Mouse (Mus musculus) brain, embryonic 14.5 days (tissue): ENCODE measurements around the gene Crp. TPM values are rescaled to one million over a fixed set of nuclear protein-coding genes. Genes with fewer than 3 reads are reported as not detected.

ENCODE experiments used
- DNase-seq: peaks from one replicate; pipeline ENCODE4 v3.0.0-alpha.2; 2011; ENCODE audit warnings: low read depth
- CTCF ChIP-seq: fragments of 200-500 bp; IDR thresholded peaks from 2 replicates; pipeline ENCODE4 v1.5.1; 2012; ENCODE audit warnings: inconsistent platforms, mild to moderate bottlenecking, moderate library complexity, borderline replicate concordance; ENCODE audit not compliant: insufficient read depth, insufficient read length; ENCODE audit errors: extremely low read depth
- POLR2A ChIP-seq: fragments of 200-500 bp; IDR thresholded peaks from 2 replicates; pipeline ENCODE4 v1.6.1; 2012; ENCODE audit warnings: mild to moderate bottlenecking, inconsistent platforms, borderline replicate concordance; ENCODE audit not compliant: poor library complexity, insufficient read depth, insufficient read length, severe bottlenecking; ENCODE audit errors: extremely low read depth
- polyA plus RNA-seq: library from polyadenylated mRNA; depleted of rRNA; stranded (reverse); fragments of >200 nt; gene quantifications from 2 replicates; pipeline ENCODE4 v1.2.3, GENCODE M21; 2012; rRNA removed

Gene Crp
- polyA plus RNA-seq, 1 experiment: 0.04 TPM

- DNase-seq: no peak
- TF ChIP-seq CTCF (no peak), POLR2A (no peak)
Measured at GRCm38 (mm10) chr1:172759525-172759924, 61.7 kb downstream of the Crp start.

DNA sequence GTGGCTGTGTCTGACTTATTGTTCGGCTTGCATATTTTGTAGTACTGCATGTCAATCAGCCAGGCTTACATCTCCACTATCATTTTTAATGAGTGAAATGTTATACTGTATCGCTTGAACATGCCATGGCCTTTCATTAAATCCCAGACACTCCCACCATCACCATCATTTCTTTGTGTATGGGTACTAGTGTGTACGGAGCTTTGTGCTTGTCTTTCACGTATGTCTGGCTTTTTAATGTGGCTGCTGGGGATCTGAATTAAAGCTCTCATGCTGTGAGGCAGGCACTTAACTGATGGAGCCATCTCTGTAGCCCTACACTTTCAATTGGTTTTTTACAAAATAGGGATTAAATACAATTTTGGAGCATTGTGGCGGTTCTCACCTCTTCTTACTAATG, 81.3 kb downstream of the Crp start:
- TF ChIP-seq CTCF (no peak), POLR2A (no peak)
- DNase-seq: peak; percentile 52

GRCm38 (mm10) chr1:172785322-172785721, 87.5 kb downstream of the Crp start:
- no peak for DNase-seq
- TF ChIP-seq CTCF (no peak), POLR2A (no peak)

DNA sequence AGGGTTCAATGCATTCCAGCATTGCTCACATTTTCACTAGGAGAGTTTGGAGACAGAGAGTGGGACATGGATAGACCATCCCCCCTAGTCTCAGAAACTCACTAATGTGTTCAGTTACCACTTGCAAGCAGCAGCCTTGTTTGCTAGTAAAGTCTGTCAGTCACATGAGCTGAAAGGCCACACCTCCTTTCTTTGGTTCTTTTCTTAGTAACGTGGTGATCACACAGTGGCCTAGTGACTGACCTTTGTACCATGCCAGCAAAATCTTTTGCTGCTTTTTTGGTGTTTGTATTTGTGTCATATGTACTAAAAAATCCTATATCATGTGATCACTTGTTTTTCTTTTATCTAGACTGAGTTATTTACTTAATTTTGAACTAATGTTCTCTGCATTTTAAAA, 88.0 kb downstream of the Crp start:
- TF ChIP-seq POLR2A: no peak
- no peak for TF ChIP-seq CTCF
- DNase-seq: no peak

- TF ChIP-seq CTCF (no peak), POLR2A (no peak)
- DNase-seq: no peak
Measured at GRCm38 (mm10) chr1:172828975-172829374, 131.1 kb downstream of the Crp start.

- peak; percentile 15 for DNase-seq
Measured at GRCm38 (mm10) chr1:172847044-172847761, 149.3 kb downstream of the Crp start.

DNA sequence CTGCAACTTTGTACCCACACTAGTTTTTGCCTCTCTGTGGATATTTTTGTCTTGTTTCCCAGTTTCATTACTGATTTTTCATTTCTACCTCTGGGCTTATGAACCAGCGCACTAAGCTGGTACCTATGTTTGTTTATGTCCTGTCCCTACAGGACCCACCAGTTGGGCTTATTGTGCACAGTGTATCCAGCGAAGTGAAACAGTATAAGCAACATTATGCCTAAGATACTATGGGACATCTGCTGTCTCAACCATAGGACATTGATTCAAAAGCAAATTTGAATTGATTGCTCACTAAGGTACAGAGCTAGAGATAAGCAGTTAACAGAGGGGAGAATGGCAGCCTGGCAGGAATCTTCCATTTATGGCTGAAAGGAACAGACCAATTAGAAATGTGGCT, 150.3 kb downstream of the Crp start:
- TF ChIP-seq POLR2A: no peak
- TF ChIP-seq CTCF: no peak
- DNase-seq: no peak

More at GRCm38 (mm10) chr1:172847044-172847761, 149.3 kb downstream of the Crp start:
- TF ChIP-seq CTCF: no peak
- TF ChIP-seq POLR2A: no peak

GRCm38 (mm10) chr1:172875265-172875664, 177.4 kb downstream of the Crp start:
- DNase-seq: no peak
- TF ChIP-seq POLR2A: no peak
- TF ChIP-seq CTCF: no peak

DNA sequence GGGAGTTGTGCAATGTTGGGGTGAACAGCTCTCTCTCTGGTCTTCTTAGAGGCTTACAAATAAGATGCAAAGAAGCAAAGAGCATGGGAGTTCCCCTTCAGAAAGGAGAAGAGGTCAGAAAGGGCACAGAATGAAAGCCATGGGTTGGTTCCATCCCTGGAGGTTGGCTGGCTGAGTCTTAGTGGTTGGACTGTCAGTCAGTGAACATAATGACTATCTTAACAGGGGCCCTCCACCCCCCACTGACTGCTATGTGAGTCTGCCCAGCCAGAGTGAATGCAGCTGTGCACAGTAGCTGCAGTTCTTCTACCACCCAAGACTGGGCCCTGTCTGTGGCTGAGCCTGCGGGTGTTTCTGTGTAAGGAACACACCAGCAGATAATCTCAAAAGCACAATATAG, 178.8 kb downstream of the Crp start:
- DNase-seq: no peak
- no peak for TF ChIP-seq POLR2A
- TF ChIP-seq CTCF: no peak

Other genes starting within 250 kb of the Crp start
- 0.16 and 0.18 TPM in 2 replicates for gene Slamf9, start 222.7 kb upstream of the Crp start, polyA plus RNA-seq
- 129 and 161 TPM in 2 replicates for gene Igsf9, start 216.3 kb upstream of the Crp start, polyA plus RNA-seq
- 37.3 and 44.7 TPM in 2 replicates for gene Tagln2, start 198.0 kb upstream of the Crp start, polyA plus RNA-seq
- gene Cfap45, start 177.3 kb upstream of the Crp start, polyA plus RNA-seq: 1.8 and 2.8 TPM in 2 replicates
- gene Vsig8, start 142.1 kb upstream of the Crp start, polyA plus RNA-seq: 0.19 and 0.21 TPM in 2 replicates
- gene Slamf8, start 107.5 kb upstream of the Crp start, polyA plus RNA-seq: 0.06 and 0.08 TPM in 2 replicates
- 0.12 and 0.21 TPM in 2 replicates for gene Fcrl6, start 95.5 kb upstream of the Crp start, polyA plus RNA-seq
- gene Dusp23, start 65.1 kb upstream of the Crp start, polyA plus RNA-seq: 8.0 and 9.0 TPM in 2 replicates
- not detected in 2 replicates for gene Apcs, start 197.0 kb downstream of the Crp start, polyA plus RNA-seq